17 mouse cellular contexts compared by ENCODE assay signal in the genomic region with DNA sequence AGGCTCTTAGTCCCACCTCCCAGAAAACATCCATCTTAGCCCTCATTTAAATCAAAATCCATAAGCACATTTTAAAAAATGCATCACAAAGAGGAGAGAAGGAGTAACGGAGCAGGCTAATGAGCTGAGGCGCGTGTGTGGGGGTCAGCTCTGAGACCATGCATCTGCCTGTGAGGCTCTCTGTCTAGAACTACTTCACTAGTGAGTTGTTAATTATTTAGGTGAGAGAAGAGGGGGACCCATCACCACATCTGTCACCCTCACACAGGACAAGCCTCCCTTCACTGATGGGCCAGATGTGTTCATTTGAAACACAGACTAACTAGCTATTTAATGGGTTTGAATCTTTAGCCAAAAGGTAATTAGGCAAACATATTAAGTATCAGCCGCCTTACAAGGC.
"Had no signal": no experiment of that assay in that cellular context is flagged by ENCODE, and none has a peak within 500 bp of the region (broad histone marks: within the 10 kb centered on the region; RNA-seq: fewer than 3 reads in every experiment).

No protein-coding gene starts in this region.

- H3K27me3 ChIP-seq: liver, embryonic 15.5 days; lung, embryonic 15.5 days; megakaryocyte, embryonic 14.5 days; midbrain, embryonic 12.5 days; neural tube, embryonic 12.5 days; stomach, embryonic 15.5 days had no signal

- DNase-seq: liver, postnatal 0 days; lung, adult 2 months; lung, postnatal 14 days; lung, postnatal 36 days; right cerebral cortex, postnatal 14 days; thymus, adult 2 months; thymus, postnatal 25 days; thymus, postnatal 4 days had no signal

- H3K4me2 ChIP-seq: liver, embryonic 15.5 days; lung, embryonic 15.5 days; midbrain, embryonic 12.5 days; neural tube, embryonic 12.5 days; stomach, embryonic 15.5 days had no signal

- H3K4me3 ChIP-seq: liver, embryonic 15.5 days; lung, embryonic 15.5 days; megakaryocyte, embryonic 14.5 days; midbrain, embryonic 12.5 days; neural tube, embryonic 12.5 days; stomach, embryonic 15.5 days had no signal

- H3K27ac ChIP-seq: liver, embryonic 15.5 days; lung, embryonic 15.5 days; macrophage; midbrain, embryonic 12.5 days; neural tube, embryonic 12.5 days; stomach, embryonic 15.5 days; stomach, postnatal 0 days had no signal

- ATAC-seq: liver, postnatal 0 days; lung, postnatal 0 days had no signal

- H3K9me3 ChIP-seq: liver, embryonic 15.5 days; lung, embryonic 15.5 days; megakaryocyte, embryonic 14.5 days; midbrain, embryonic 12.5 days; neural tube, embryonic 12.5 days; stomach, embryonic 15.5 days had no signal

- H3K4me1 ChIP-seq: liver, embryonic 15.5 days; lung, embryonic 15.5 days; megakaryocyte, embryonic 14.5 days; neural tube, embryonic 12.5 days; stomach, embryonic 15.5 days had no signal

- H3K36me3 ChIP-seq: lung, embryonic 15.5 days; midbrain, embryonic 12.5 days had no signal

- H3K9ac ChIP-seq: liver, embryonic 15.5 days; liver, postnatal 0 days; lung, embryonic 15.5 days; midbrain, embryonic 12.5 days; neural tube, embryonic 12.5 days; stomach, embryonic 15.5 days had no signal
